Mouse (Mus musculus) lung, embryonic 16.5 days (tissue): ENCODE measurements at regions not wholly inside any gene's neighbourhood (a gene's known extent, or its start where the extent isn't known, plus 50 kb on each side); places are given as distances from the start of the nearest gene placed in this dataset.

Experiments
- ATAC-seq: fragments of 200-750 bp; cut with Nextera tagmentation; 2 replicates; pipeline ENCODE4 v1.8.0; 2017; ENCODE audit warnings: low read depth, mild to moderate bottlenecking, moderate library complexity
- H3K27ac ChIP-seq: fragments of 300-500 bp; sonication (generic); 2 replicates; pipeline ENCODE4 v1.5.1; 2014; ENCODE audit warnings: mild to moderate bottlenecking, control low read depth, low read length
- H3K27me3 ChIP-seq: fragments of 300-500 bp; sonication (generic); 2 replicates; pipeline ENCODE4 v1.6.1; 2014; ENCODE audit warnings: low read depth, low read length, mixed read lengths; ENCODE audit not compliant: control insufficient read depth, insufficient read depth
- H3K36me3 ChIP-seq: fragments of 300-500 bp; sonication (generic); 2 replicates; pipeline ENCODE4 v1.6.1; 2014; ENCODE audit warnings: low read length; ENCODE audit not compliant: control insufficient read depth, insufficient read depth
- H3K4me1 ChIP-seq: fragments of 300-500 bp; sonication (generic); replicated peaks from 2 replicates; pipeline ENCODE4 v1.6.1; 2014; ENCODE audit warnings: low read length, mixed read lengths; ENCODE audit not compliant: control insufficient read depth, insufficient read depth
- H3K4me2 ChIP-seq: fragments of 300-500 bp; sonication (generic); 2 replicates; pipeline ENCODE4 v1.6.1; 2014; ENCODE audit warnings: low read depth, low read length, control low read depth
- H3K4me3 ChIP-seq: fragments of 300-500 bp; sonication (generic); 2 replicates; pipeline ENCODE4 v1.5.1; 2014; ENCODE audit warnings: mild to moderate bottlenecking, low read length, control low read depth
- H3K9ac ChIP-seq: fragments of 300-500 bp; sonication (generic); 2 replicates; pipeline ENCODE4 v1.6.1; 2014; ENCODE audit warnings: low read length, control low read depth
- H3K9me3 ChIP-seq: fragments of 300-500 bp; sonication (generic); 2 replicates; pipeline ENCODE4 v1.6.1; 2016; ENCODE audit warnings: low read length; ENCODE audit not compliant: control insufficient read depth
- WGBS: fragments of 180-500 bp; shearing (Covaris S2); extraction: QIAGEN DNeasy Blood & Tissue Kit; methylation state at CpG from one replicate; pipeline ENCODE4 v1.1.7; 2014; 5-methylcytosine and 5-hydroxymethylcytosine counted together

DNA sequence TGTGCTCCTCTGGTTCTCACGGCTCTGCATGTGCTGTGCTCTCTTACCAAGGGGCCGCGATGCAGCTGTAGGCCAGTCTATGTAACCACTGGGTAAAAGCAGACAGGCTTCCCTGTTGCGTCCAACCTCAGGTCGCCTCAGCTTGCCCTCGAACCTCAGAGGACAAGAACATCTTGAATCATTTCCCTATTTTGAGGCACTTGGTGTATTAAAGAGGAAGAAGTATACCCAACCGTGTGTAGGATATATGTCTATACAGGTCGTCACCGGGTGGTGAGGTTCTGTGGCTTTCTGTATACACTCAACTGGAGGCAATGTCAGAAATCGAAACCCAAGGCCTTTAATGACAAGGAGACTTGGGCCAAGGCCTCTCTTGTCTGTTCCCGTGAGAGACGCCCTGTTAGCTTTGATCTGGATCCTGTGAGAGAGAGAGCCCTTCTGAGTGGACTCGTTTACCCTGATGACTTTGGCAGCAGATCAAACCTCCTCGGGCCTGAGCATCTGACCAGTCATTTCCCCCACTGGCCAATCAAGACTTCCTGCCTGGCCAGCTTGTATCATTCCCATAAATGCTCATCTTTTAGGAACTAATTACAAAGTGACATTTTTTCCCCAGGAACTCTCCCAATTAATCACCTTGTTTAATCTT is 135.3 kb downstream of the 1500009L16Rik start:
- Histone ChIP-seq H3K4me3 (no peak overlapping the region), H3K9ac (no peak overlapping the region), H3K4me1 (peaks cover 22% of the 10 kb centered on the region), H3K9me3 (no peaks in the 10 kb centered on the region), H3K27me3 (no peaks in the 10 kb centered on the region), H3K4me2 (no peak overlapping the region), H3K36me3 (no peaks in the 10 kb centered on the region), H3K27ac (peak overlapping the region; percentile 26)
- WGBS: 48% methylated on average over 14 of the region's 14 CpGs
- peak; percentile 72; the same call in 1 of the 2 replicates for ATAC-seq

DNA sequence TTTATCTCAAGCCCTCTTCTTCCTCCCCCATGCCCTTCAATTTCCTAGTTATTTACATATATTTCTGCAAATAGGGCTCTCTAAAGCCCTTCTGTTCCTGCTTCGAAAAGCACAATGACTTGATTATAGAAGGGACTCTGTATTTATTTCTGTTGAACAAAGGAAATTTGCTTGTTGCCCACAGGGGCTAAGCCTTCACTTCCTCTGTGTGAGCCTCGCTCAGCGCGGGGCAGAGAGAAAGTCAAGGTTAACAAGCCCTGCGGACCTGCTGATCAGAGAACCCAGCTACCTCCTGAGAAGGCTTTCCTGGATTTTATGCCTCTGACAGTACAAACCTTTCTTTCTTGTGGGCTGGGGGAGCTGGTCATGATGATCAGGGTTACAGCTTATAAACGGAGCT is 136.0 kb downstream of the 1500009L16Rik start:
- Histone ChIP-seq H3K4me1 (peaks cover 22% of the 10 kb centered on the region), H3K36me3 (no peaks in the 10 kb centered on the region), H3K27me3 (no peaks in the 10 kb centered on the region), H3K4me3 (no peak overlapping the region), H3K27ac (peak overlapping the region; percentile 26), H3K9me3 (no peaks in the 10 kb centered on the region), H3K9ac (no peak overlapping the region), H3K4me2 (no peak overlapping the region)
- WGBS: 30% methylated on average over 6 of the region's 6 CpGs
- ATAC-seq: 0 out of 2 replicates have a peak, but pooled peaks have one; percentile 10

DNA sequence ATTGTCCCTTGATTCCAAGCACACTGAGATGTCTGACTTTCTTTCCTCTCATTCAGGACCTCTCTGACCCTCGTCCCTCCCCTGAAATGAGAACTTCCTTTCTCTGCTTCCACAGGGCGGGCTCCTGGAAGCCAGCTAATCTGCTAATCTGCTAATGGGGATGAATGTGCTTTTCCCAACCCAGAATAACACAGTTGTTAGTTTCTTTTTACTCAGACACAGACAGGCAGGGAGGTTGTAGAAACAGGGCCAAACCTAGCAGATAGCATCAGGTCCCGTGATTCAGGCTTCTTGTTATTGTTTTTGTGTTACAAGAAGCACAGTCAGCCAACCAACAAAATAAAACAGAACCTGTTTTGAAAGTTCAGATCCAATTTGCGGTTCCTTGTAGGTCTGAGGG is 137.0 kb downstream of the 1500009L16Rik start:
- no peak overlapping the region for H3K4me3 ChIP-seq
- no peak for ATAC-seq
- H3K4me1 ChIP-seq: peaks cover 22% of the 10 kb centered on the region
- H3K27ac ChIP-seq: no peak overlapping the region
- WGBS: 77% methylated on average over 4 of the region's 4 CpGs
- no peaks in the 10 kb centered on the region for H3K36me3 ChIP-seq
- H3K4me2 ChIP-seq: no peak overlapping the region
- no peak overlapping the region for H3K9ac ChIP-seq
- H3K27me3 ChIP-seq: no peaks in the 10 kb centered on the region
- no peaks in the 10 kb centered on the region for H3K9me3 ChIP-seq

DNA sequence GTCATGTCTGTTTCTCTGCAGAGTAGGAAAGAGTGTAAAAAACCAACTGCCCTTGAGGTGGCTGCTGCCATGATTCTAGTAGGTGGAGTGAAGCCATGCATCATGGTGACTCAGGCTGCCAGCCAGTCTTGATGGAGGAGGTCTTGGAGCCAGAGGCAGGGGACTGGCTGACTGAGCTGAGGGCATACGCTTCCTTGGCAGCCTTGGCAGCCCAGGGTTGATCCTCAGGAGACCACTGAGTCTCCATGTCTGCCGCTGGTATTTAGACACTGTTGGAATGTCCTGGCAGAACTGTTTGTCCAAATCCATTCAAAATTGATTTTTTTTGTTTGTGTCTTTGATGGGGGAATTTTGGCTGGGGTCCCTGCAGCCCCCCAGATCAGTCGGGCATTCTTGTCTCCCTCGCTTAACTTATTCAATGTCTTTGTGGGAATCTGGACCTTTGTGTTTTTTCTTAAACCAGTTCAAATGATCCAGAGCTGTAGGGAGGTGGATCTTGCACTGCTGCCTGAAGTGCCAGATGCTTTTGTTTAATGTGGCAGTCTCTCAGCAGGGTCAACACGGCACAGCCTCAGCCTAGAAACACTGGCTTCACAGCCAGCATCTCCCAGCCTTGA is 139.0 kb downstream of the 1500009L16Rik start:
- no peak for ATAC-seq
- WGBS: 49% methylated on average over 5 of the region's 5 CpGs
- Histone ChIP-seq H3K9me3 (no peaks in the 10 kb centered on the region), H3K4me2 (no peak overlapping the region), H3K4me1 (peaks cover 26% of the 10 kb centered on the region), H3K27me3 (no peaks in the 10 kb centered on the region), H3K4me3 (no peak overlapping the region), H3K36me3 (no peaks in the 10 kb centered on the region), H3K27ac (no peak overlapping the region), H3K9ac (no peak overlapping the region)

DNA sequence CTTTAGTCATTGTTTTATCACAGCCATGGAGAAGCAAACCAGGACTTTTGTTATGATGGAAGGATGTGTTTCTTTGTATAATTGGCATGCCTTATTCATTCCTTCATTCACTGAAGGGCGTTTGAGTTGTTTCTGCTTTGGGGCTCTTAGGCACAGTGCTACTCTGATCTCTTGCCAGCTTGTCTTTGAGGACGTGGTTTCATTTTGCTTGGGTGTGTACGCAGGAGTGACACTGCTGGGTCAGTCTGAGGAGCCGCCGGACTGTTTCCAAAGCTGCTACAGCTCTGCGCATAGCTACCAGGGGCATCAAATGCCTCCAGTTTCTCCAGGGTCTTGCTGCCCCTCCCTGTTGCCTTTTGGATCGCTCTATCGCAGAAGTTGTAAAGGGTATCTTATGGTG is 141.9 kb downstream of the 1500009L16Rik start:
- Histone ChIP-seq H3K27ac (no peak overlapping the region; the same call in 1 of the 2 replicates), H3K4me2 (no peak overlapping the region), H3K27me3 (no peaks in the 10 kb centered on the region), H3K9me3 (no peaks in the 10 kb centered on the region), H3K36me3 (no peaks in the 10 kb centered on the region), H3K4me3 (no peak overlapping the region), H3K4me1 (peaks cover 10% of the 10 kb centered on the region), H3K9ac (no peak overlapping the region)
- WGBS: 47% methylated on average over 8 of the region's 8 CpGs
- ATAC-seq: peak; percentile 56; the same call in 1 of the 2 replicates

DNA sequence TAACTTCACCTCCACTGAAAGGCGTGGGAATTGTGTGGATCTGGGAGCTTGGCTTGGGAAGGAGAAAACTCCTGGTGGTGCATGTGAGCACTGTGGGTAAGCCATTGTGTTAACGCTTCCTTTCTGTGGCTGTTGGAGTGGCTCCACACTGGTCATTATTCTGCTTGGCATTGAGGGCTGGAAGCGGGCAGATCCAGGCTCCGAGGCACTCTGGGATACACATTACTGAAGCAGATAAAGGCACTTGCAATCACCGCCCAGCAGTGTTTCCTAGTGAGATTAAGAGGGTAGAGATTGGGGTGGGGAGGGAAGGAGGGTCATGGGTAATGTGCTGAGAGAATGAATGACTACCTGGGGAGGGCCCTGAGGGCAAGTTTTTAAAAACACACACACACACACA is 143.3 kb downstream of the 1500009L16Rik start:
- no peak overlapping the region; the same call in 1 of the 2 replicates for H3K27ac ChIP-seq
- H3K27me3 ChIP-seq: no peaks in the 10 kb centered on the region
- no peaks in the 10 kb centered on the region for H3K9me3 ChIP-seq
- no peak overlapping the region for H3K4me2 ChIP-seq
- H3K9ac ChIP-seq: no peak overlapping the region
- peaks cover 13% of the 10 kb centered on the region for H3K4me1 ChIP-seq
- H3K4me3 ChIP-seq: no peak overlapping the region
- peak; percentile 73 for ATAC-seq
- 48% methylated on average over 5 of the region's 5 CpGs for WGBS
- no peaks in the 10 kb centered on the region for H3K36me3 ChIP-seq

DNA sequence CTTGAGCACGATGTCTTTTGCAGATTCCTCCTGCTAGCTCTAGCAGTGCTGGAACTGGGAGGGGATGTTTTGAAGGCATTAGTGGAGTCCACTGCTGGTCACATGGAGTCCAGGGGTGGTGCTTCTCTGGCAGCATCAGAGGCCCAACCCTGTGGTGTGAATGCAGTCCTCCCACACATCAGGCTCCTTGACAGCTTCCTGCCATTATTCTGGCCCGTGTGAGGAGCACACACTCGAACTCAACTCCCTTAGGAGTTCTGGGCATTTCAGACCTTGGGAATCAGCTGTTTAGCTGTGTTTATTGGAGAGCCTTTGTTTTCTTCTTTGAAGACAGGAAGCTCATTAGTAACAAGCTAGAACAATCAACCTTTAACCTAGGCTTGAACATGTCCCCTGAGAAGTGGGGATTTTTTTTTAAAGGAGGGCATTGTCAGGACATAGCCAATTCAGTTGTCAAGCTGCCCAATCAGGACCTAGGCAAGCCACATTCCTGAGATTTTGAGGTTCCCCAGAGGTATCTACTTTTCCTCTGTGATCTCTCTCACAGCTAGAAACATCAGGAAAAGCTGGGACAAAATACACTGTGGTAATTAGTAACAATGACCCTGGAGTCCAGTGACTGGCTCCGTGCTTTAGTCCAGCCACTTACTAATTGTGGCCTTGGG is 149.2 kb downstream of the 1500009L16Rik start:
- peak; percentile 84 for ATAC-seq
- no peaks in the 10 kb centered on the region for H3K36me3 ChIP-seq
- WGBS: 37% methylated on average over 4 of the region's 4 CpGs
- no peaks in the 10 kb centered on the region for H3K27me3 ChIP-seq
- H3K9me3 ChIP-seq: no peaks in the 10 kb centered on the region
- H3K4me3 ChIP-seq: no peak overlapping the region
- peaks cover 2% of the 10 kb centered on the region for H3K4me1 ChIP-seq
- H3K9ac ChIP-seq: no peak overlapping the region
- no peak overlapping the region for H3K4me2 ChIP-seq
- no peak overlapping the region for H3K27ac ChIP-seq

DNA sequence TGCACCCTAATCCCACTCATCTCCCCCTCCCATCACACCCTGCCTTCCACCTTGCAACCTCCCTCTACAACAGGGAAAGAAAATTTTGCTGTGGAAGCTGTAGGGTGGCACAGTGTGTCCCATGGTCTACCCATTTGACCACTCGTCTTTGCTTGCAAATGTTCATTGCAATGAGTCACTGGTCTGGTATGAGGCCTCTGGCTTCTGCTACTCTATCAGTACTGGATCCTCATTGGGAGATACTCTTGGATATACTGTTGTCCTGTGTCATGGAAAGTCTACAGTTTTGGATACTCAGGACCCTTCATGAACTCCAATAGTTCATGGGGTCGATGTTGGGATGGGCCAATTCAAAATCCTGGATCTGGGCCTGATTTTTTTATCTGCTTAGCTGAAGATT is 156.1 kb downstream of the 1500009L16Rik start:
- Histone ChIP-seq H3K4me1 (no peaks in the 10 kb centered on the region), H3K27ac (no peak overlapping the region), H3K9ac (no peak overlapping the region), H3K9me3 (no peaks in the 10 kb centered on the region), H3K4me2 (no peak overlapping the region), H3K36me3 (no peaks in the 10 kb centered on the region), H3K27me3 (no peaks in the 10 kb centered on the region), H3K4me3 (no peak overlapping the region)
- WGBS: 66% methylated on average over 2 of the region's 2 CpGs
- no peak for ATAC-seq

DNA sequence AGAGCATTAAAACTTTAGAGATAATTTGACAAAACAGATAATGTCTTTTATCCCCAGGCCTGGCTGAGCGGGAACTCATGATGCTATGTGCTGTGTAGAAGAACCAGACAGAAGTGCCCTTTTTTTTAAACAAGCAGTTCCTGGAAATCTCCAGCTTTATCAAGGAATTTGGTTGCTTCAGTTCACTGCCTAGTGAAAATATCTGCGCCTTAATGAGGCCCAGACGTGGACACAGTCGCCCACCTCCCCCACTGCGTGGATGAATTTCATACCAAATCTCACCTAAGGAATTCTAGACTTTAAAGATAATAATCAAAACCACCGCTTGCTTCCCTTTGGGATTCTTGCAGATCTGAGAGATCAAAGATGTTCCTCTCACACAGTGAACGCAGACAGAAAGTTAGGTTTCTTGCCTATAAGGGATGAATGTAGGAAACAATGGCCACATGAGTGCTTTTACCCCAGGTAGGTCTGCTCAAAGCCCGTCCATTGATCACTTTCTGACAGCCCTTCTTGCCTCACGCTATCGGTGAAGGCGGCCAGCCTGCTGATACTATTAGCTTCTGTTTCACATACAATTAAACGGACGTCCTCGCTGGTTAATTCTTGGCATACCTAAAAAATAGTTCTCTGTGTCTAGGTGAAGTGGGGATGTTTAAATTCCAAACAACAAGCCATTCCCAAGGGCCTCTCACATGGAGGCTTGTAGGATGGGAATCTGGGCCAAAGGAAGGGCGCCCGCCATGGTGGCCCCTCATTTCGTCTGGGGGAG is 159.6 kb downstream of the 1500009L16Rik start:
- no peaks in the 10 kb centered on the region for H3K9me3 ChIP-seq
- H3K9ac ChIP-seq: no peak overlapping the region
- H3K27me3 ChIP-seq: no peaks in the 10 kb centered on the region
- ATAC-seq: no peak
- WGBS: 42% methylated on average over 17 of the region's 17 CpGs
- H3K27ac ChIP-seq: no peak overlapping the region
- no peaks in the 10 kb centered on the region for H3K4me1 ChIP-seq
- H3K4me2 ChIP-seq: no peak overlapping the region
- no peaks in the 10 kb centered on the region for H3K36me3 ChIP-seq
- H3K4me3 ChIP-seq: no peak overlapping the region
